Mouse (Mus musculus): ENCODE measurements around the gene Srpr.

GRCm38 (mm10) chr9:35156002-35156710 lies 43.8 kb upstream of the Srpr start:
- no peak for TF ChIP-seq POLR2A (IDR thresholded peaks at IDR 0.05; ENCODE audit: extremely low read depth, insufficient read depth, low read length)
- TF ChIP-seq CTCF (IDR thresholded peaks at IDR 0.05; ENCODE audit: extremely low read depth, insufficient read depth, low read length): no peak

Measured in cortical plate, adult 2 months (tissue).